Mouse (Mus musculus) C2C12 (cell line): ENCODE data around the gene Lrba.

Source experiments
- CEBPB ChIP-seq: IDR thresholded peaks from one replicate; pipeline ENCODE4 v1.6.1; 2011; ENCODE audit warnings: low read depth, mild to moderate bottlenecking, control low read depth, moderate library complexity
- CTCF ChIP-seq: IDR thresholded peaks from one replicate; pipeline ENCODE4 v1.5.1; 2011; ENCODE audit not compliant: control insufficient read depth, insufficient read depth, insufficient read length
- MAX ChIP-seq: IDR thresholded peaks from one replicate; pipeline ENCODE4 v1.6.1; 2011; ENCODE audit warnings: mild to moderate bottlenecking, control low read depth
- MYOG ChIP-seq: IDR thresholded peaks from one replicate; pipeline ENCODE4 v1.6.1; 2011; ENCODE audit not compliant: control insufficient read depth, insufficient read length; ENCODE audit errors: extremely low read depth

DNA sequence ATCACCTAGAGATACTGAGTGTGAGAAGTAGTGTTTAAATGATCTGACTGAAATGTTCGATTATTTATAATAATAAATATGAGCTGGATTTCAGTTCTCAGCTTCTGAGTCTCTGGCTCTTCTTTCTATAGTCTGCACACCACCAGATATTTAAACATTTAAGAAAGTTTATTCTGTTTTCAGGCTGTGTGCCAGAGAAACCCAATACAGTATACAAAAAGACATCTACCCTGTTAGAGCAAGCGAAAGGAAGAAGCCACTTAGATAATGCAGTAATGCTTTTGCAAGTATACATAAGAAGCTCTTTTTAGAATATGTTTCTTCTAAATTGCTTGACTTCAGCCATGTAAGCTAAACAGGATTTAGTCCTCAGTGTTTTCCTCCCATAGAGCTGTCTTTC is 474.5 kb downstream of the Lrba start:
- TF ChIP-seq CTCF (no peak), MAX (no peak), CEBPB (no peak), MYOG (no peak)
